Mouse (Mus musculus) lung, postnatal 0 days (tissue): ENCODE data around the gene Fsd2. TPM values are rescaled to one million over a fixed set of nuclear protein-coding genes. Genes with fewer than 3 reads are reported as not detected.

Source experiments
- ATAC-seq: fragments of 200-750 bp; cut with Nextera tagmentation; 2 replicates; pipeline ENCODE4 v1.8.0; 2017; ENCODE audit warnings: moderate library complexity
- DNase-seq: peaks from one replicate; pipeline ENCODE4 v3.0.0-alpha.2; 2016; ENCODE audit warnings: low spot score
- H3K27ac ChIP-seq: fragments of 300-500 bp; sonication (generic); 2 replicates; pipeline ENCODE4 v1.5.1; 2014; ENCODE audit warnings: antibody characterized with exemption, mild to moderate bottlenecking, low read length, mixed read lengths
- H3K27me3 ChIP-seq: fragments of 300-500 bp; sonication (generic); replicated peaks from 2 replicates; pipeline ENCODE4 v1.6.1; 2014; ENCODE audit warnings: low read length, mixed read lengths; ENCODE audit not compliant: insufficient read depth
- H3K36me3 ChIP-seq: fragments of 300-500 bp; sonication (generic); 2 replicates; pipeline ENCODE4 v1.6.1; 2014; ENCODE audit warnings: low read length, mixed read lengths; ENCODE audit not compliant: insufficient read depth
- H3K4me1 ChIP-seq: fragments of 300-500 bp; sonication (generic); 2 replicates; pipeline ENCODE4 v1.6.1; 2014; ENCODE audit warnings: antibody characterized with exemption, low read depth, low read length, mixed read lengths; ENCODE audit not compliant: insufficient read depth
- H3K4me2 ChIP-seq: fragments of 300-500 bp; sonication (generic); replicated peaks from 2 replicates; pipeline ENCODE4 v1.6.1; 2014; ENCODE audit warnings: low read depth, mild to moderate bottlenecking, low read length, moderate library complexity, mixed read lengths
- H3K4me3 ChIP-seq: fragments of 300-500 bp; sonication (generic); 2 replicates; pipeline ENCODE4 v1.5.1; 2014; ENCODE audit warnings: low read depth, low read length
- H3K9ac ChIP-seq: fragments of 300-500 bp; sonication (generic); replicated peaks from 2 replicates; pipeline ENCODE4 v1.6.1; 2014; ENCODE audit warnings: low read depth, mild to moderate bottlenecking
- H3K9me3 ChIP-seq: fragments of 300-500 bp; sonication (generic); 2 replicates; pipeline ENCODE4 v1.6.1; 2016; ENCODE audit warnings: low read length, mixed read lengths
- CTCF ChIP-seq: IDR thresholded peaks from 2 replicates; pipeline ENCODE4 v1.5.1; 2016; ENCODE audit warnings: antibody characterized with exemption, mild to moderate bottlenecking
- EP300 ChIP-seq: IDR thresholded peaks from 2 replicates; pipeline ENCODE4 v1.6.1; 2016; ENCODE audit warnings: antibody characterized with exemption, mild to moderate bottlenecking, control low read depth
- WGBS: fragments of 180-500 bp; shearing (Covaris S2); extraction: QIAGEN DNeasy Blood & Tissue Kit; methylation state at CpG from one replicate; pipeline ENCODE4 v1.1.7; 2014; 5-methylcytosine and 5-hydroxymethylcytosine counted together
- polyA plus RNA-seq: library from polyadenylated mRNA; unstranded; fragments of >200 nt; fragmentation: Nextera tagmentation; extraction: Ambion mirVana; gene quantifications from 2 replicates; pipeline ENCODE4 v1.2.1, GENCODE M21; 2015

The Fsd2 gene
- polyA plus RNA-seq, 1 experiment from 2014 or later: 1.0 TPM

- no peaks in the 10 kb centered on the region for H3K9me3 ChIP-seq
- H3K4me2 ChIP-seq: peak within 1 kb of the TSS; percentile 67
- H3K4me1 ChIP-seq: peaks cover 4% of the 10 kb centered on the region; the same call in 1 of the 2 replicates
- DNase-seq (peak; percentile 98), ATAC-seq (peak; percentile 98)
- H3K36me3 ChIP-seq: peaks cover 6% of the 10 kb centered on the region; the same call in 1 of the 2 replicates
- WGBS: 2% methylated on average over 66 of the region's 96 CpGs
- peak within 1 kb of the TSS; percentile 91 for H3K4me3 ChIP-seq
- peak within 1 kb of the TSS; percentile 91 for H3K27ac ChIP-seq
- H3K9ac ChIP-seq: peak within 1 kb of the TSS; percentile 72
- no peaks in the 10 kb centered on the region for H3K27me3 ChIP-seq
- TF ChIP-seq CTCF: peak; percentile 51
- TF ChIP-seq EP300: no peak
Observed at GRCm38 (mm10) chr7:81571108-81571940, 4.6 kb upstream of the Fsd2 start, which contains the start of gene Whamm. Gene Whamm (plus strand): TSS chr7:81571266.

GRCm38 (mm10) chr7:81570752-81571107, 4.0 kb upstream of the Fsd2 start:
- H3K9ac ChIP-seq: no peak overlapping the region
- WGBS: under 1% methylated on average over 5 of the region's 5 CpGs

GRCm38 (mm10) chr7:81570271-81570670, 3.5 kb upstream of the Fsd2 start:
- WGBS: 88% methylated on average over 3 of the region's 3 CpGs

More at GRCm38 (mm10) chr7:81570752-81571107, 4.0 kb upstream of the Fsd2 start:
- H3K4me3 ChIP-seq: peak overlapping the region; percentile 91
- peaks cover 4% of the 10 kb centered on the region; the same call in 1 of the 2 replicates for H3K4me1 ChIP-seq
- no peak overlapping the region for H3K27ac ChIP-seq
- TF ChIP-seq EP300 (no peak), CTCF (peak; percentile 54)
- no peaks in the 10 kb centered on the region for H3K9me3 ChIP-seq
- H3K4me2 ChIP-seq: peak overlapping the region; percentile 20; the same call in 1 of the 2 replicates
- no peaks in the 10 kb centered on the region for H3K27me3 ChIP-seq
- peaks cover 6% of the 10 kb centered on the region; the same call in 1 of the 2 replicates for H3K36me3 ChIP-seq
- ATAC-seq (peak; percentile 18), DNase-seq (no peak)

GRCm38 (mm10) chr7:81569851-81570250, 3.1 kb upstream of the Fsd2 start:
- Histone ChIP-seq H3K4me3 (no peak overlapping the region), H3K9ac (no peak overlapping the region), H3K4me1 (peaks cover 4% of the 10 kb centered on the region; the same call in 1 of the 2 replicates), H3K27me3 (no peaks in the 10 kb centered on the region), H3K27ac (no peak overlapping the region), H3K4me2 (no peak overlapping the region), H3K36me3 (peaks cover 2% of the 10 kb centered on the region; the same call in 1 of the 2 replicates), H3K9me3 (no peaks in the 10 kb centered on the region)
- TF ChIP-seq EP300: no peak
- 96% methylated on average over 1 of the region's 1 CpGs for WGBS
- no peak for ATAC-seq
- DNase-seq: no peak

More at GRCm38 (mm10) chr7:81570271-81570670, 3.5 kb upstream of the Fsd2 start:
- no peak for ATAC-seq
- Histone ChIP-seq H3K9me3 (no peaks in the 10 kb centered on the region), H3K4me1 (peaks cover 4% of the 10 kb centered on the region; the same call in 1 of the 2 replicates), H3K4me2 (no peak overlapping the region), H3K9ac (no peak overlapping the region), H3K4me3 (no peak overlapping the region), H3K36me3 (peaks cover 6% of the 10 kb centered on the region; the same call in 1 of the 2 replicates), H3K27ac (no peak overlapping the region), H3K27me3 (no peaks in the 10 kb centered on the region)
- no peak for DNase-seq
- TF ChIP-seq EP300: no peak
- TF ChIP-seq CTCF: no peak

GRCm38 (mm10) chr7:81567396-81567795, 652 bp upstream of the Fsd2 start:
- H3K4me1 ChIP-seq: no peaks in the 10 kb centered on the region
- H3K27me3 ChIP-seq: no peaks in the 10 kb centered on the region
- no peak overlapping the region for H3K4me3 ChIP-seq
- TF ChIP-seq EP300 (no peak), CTCF (no peak)
- H3K9me3 ChIP-seq: no peaks in the 10 kb centered on the region
- no peak overlapping the region for H3K4me2 ChIP-seq
- H3K9ac ChIP-seq: no peak overlapping the region
- no peak overlapping the region for H3K27ac ChIP-seq
- no peak for ATAC-seq
- H3K36me3 ChIP-seq: no peaks in the 10 kb centered on the region
- 92% methylated on average over 5 of the region's 5 CpGs for WGBS
- no peak for DNase-seq

DNA sequence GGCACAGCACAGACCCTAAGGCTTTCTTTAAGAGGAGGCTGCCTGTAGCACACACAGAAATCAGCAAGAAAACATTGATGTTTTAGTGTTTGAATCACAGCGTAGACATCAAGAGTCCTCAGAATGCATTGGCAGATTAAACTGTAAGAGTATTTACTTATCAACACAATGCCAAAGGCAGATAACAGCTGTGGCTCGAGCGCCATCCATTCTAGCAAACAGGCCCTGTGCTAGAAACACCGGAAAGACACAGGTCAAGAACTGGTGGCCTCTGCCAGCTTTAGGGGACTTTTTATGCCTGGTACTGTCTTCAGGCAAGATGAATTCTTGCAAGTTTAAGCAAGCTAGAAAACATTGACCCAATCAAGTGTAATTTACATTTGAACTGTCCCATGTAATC, 412 bp downstream of the Fsd2 start:
- DNase-seq: no peak
- H3K36me3 ChIP-seq: no peaks in the 10 kb centered on the region
- 59% methylated on average over 4 of the region's 4 CpGs for WGBS
- H3K9ac ChIP-seq: no peak overlapping the region
- no peaks in the 10 kb centered on the region for H3K4me1 ChIP-seq
- H3K4me2 ChIP-seq: no peak overlapping the region
- H3K27ac ChIP-seq: no peak overlapping the region
- no peak for TF ChIP-seq CTCF
- no peak for TF ChIP-seq EP300
- no peak overlapping the region for H3K4me3 ChIP-seq
- no peak for ATAC-seq
- H3K27me3 ChIP-seq: no peaks in the 10 kb centered on the region
- no peaks in the 10 kb centered on the region for H3K9me3 ChIP-seq
